Mouse (Mus musculus) lung, postnatal 0 days (tissue): ENCODE measurements around the gene Dnhd1.

ENCODE experiments used
- CTCF ChIP-seq: IDR thresholded peaks from 2 replicates; pipeline ENCODE4 v1.5.1; 2016; ENCODE audit warnings: antibody characterized with exemption, mild to moderate bottlenecking
- EP300 ChIP-seq: IDR thresholded peaks from 2 replicates; pipeline ENCODE4 v1.6.1; 2016; ENCODE audit warnings: antibody characterized with exemption, mild to moderate bottlenecking, control low read depth

- TF ChIP-seq CTCF (no peak), EP300 (no peak)
Observed at GRCm38 (mm10) chr7:105641936-105642335, 8.7 kb upstream of the Dnhd1 start.
